Mouse (Mus musculus) embryo, embryonic 10 days (tissue): Measurements from ENCODE around the gene Cdh23.

Experiments
- DNase-seq: peaks from one replicate; pipeline ENCODE4 v3.0.0-alpha.2; 2015; ENCODE audit warnings: low spot score

The Cdh23 gene

GRCm38 (mm10) chr10:60284676-60285111, 411.6 kb downstream of the Cdh23 start:
- no peak for DNase-seq

DNA sequence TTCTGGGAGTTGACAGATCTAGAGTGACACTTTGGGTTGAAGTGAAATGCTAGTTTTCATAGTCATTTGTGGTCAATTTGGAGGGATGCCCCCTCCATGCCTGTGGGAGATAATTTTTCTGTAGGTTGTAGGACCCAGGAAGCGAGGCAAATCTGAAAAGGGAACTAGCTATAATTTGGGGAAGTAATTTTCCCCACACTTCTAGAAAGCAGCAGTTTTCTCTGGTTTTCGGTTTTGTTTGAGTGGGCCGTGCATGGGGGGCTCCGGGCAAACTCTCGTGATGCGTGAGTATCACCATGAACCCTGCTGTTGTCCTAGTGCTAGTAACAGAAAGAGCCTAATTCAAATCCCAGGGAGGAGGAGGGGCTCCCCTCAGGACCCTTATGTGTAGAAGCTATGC, 412.0 kb downstream of the Cdh23 start:
- no peak for DNase-seq

DNA sequence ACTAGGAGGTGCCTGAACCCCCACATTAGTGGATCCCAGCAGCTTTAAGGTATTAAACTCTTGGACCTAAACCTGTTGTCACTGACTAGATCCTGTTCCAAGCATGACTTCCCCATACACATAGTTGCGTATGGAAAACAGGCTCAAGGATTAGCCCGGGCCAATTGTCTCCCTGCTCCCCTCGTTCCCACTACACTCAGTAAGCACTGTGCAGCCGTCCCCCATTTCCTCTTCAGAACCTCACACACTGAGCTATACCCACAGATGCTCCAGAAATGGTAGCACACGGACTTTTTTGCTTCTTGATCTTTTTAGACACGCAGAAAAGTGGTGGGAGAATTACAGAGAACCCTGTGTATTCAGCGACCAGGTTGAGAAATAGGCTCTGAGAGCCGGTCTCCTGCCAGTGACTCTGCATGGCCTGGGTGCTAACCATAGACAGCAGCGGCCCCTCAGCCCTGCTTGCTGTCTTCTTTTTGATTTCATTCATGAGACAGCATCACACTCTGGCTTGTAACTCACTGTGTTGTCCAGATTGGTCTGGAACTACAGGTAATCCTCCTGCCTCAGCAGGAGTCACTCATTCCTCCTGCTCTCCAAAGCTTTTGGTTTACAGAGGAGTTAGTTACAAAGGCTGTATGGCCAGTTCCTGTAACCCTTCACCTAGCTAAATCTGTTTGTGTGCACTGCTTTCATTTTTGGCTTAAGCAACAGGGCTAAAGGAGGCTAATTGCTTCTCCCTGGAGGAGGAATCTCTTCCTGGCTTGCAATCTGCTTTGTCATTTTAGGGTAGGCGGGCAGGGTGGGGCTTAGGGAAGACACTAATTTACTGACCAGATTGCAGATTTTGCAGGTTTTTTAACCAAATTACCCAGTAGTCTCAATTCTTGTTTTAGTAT, 413.9 kb downstream of the Cdh23 start:
- no peak for DNase-seq

DNA sequence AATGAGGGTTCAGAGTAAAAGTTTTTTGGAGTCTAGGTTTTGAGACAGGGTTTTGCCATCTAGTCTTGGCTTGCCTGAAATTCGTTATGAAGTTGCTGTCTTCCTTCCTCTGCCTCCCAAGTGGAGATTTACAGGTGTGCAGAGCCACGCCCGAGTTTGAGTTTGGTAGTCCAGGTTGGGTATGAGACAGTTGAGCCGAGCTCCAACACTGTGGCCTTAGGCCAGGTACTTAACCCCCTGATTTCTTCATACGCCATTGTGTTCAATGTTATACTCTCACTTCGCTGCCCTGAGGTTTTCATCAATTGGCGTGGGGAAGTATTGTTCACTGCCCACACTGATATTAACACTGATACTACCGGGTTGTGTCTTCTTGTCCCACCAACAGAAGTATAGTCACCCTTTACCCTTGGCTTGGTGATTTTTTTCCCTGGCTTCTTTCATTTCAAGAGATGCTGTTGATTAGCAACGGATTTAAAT, 414.7 kb downstream of the Cdh23 start:
- no peak for DNase-seq

DNA sequence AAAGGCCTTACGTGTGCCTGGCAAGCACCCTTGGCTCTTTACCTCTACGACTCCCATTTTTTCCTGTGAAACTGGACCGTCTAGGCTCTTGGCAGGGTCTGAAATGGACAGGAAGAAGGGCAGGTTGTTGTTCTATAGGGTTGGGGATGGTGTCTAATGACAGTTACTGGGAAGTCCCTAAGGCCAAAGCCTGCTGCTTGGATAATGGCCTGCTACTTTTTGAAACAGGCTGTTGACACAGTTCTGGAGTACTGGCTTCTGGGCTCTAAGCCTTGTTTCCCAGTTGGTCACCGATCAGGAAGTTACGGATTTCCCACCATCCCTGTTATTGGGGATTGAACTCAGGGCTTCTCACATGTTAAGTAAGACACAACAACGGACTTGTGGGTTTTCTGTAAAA, 415.9 kb downstream of the Cdh23 start:
- no peak for DNase-seq

- DNase-seq, result no peak
These were observed 416.4 kb downstream of the Cdh23 start for GRCm38 (mm10) chr10:60279941-60280301.

DNA sequence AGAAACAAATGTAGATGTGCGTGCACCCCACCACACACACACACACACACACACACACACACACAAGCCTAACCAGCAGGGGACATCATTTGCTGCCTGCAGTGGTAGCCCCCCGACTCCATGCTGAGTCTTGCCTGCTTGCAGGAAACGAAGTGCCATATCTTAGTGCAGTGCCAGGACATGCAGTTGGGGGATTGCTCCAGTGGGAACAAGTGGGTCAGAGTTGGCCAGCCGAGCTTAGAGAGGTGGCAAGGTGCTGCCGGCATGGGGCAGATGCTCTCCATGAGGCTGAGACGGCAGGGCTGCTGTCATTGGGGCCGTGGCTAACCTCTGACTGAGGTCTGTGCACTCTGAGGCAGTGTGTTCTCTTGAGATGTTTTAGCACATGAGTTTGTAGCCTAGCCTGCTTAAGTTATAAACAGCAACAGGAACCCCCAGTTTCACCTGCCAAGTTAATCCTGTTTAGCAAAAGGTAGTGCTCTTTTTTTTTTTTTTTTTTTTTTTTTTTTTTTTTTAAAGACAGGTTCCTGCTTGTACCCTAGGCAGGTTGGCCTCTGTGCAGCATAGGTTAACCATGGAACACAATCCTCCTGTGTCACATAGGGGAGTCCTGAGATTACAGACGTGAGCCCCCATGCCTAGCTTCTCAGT, 416.9 kb downstream of the Cdh23 start:
- no peak for DNase-seq

DNA sequence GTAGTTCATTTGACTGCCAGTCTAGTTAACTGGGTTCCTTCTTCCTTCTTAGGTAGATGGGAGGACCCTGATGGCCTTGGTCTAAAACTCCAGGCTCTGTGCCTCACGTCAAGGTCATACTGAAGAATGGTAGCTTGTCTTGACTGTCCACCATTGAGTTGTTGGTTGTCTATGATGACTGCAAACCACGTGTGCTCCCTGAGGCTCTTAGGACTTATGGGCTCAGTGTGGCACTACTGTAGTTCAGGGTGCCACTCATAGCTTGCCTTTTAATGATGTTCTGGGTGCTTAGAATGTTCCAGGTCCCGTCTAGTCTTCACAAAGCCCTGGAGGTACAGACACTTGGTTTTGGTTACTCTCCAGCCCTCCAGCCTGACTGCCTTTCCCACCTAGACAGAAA, 417.5 kb downstream of the Cdh23 start:
- DNase-seq, result no peak

DNA sequence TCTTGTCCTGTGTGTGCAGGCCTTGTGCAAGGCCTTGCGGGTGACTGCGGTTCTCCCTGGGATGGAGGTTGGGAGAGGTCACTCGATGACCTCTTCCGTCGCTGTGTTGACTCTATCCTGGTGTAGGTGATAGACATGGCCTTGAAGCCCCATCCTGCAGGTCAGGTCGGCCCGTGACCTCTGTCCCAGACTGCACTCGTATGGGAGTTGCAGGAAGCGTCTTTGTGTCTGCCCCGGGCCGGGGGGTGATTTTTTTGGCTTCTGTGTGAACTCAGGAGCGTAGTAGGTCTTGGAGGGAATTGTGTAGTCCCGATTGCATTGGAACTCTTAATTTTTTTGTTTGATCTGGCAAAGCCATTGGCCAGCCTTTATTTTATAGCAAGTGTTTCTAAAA, 418.3 kb downstream of the Cdh23 start:
- no peak for DNase-seq

DNA sequence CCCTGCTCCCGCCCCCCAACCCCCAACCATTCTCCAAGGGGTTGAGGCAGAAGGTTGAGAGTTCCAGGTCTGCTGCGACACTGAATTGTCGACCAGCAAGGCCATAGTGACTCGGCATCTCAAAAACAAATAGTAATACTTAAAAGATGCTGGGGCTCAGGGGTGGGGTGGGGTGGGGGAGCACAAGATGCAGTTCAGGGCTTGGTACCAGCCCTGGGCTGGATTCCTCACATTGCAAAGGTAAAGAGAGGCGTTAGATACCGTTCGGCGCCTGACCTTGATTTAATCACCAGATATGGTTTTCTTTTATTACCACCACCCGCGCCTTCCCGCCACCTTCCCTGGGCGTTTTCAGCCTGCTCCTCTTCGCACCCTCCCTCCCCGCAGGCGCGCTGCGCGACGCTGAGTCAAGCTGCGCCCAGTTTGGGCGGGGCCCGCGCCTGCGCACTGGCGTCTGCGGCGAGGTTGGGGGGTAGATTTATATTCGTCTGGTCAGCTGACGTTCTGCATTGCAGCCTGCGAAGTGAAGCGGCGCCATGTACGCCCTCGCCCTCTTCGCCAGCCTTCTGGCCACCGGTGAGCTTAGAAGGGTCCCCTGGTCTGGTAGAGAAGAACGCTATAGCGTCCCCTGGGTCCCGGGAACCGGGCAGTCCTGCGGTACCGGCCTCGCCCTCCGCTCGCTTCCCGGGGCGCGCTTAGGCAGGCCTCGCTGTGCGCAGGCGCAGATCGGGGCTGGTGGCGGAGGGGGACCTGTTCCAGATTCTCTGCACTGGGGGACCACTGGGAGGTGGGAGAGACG, 418.9 kb downstream of the Cdh23 start, which contains the start of gene Psap:
Psap (plus strand) TSS at position 421 of the 799 bp plus-strand sequence.
- DNase-seq, result peak; percentile 92

- no peak for DNase-seq
These were observed 422.9 kb downstream of the Cdh23 start for GRCm38 (mm10) chr10:60273382-60273781.

DNA sequence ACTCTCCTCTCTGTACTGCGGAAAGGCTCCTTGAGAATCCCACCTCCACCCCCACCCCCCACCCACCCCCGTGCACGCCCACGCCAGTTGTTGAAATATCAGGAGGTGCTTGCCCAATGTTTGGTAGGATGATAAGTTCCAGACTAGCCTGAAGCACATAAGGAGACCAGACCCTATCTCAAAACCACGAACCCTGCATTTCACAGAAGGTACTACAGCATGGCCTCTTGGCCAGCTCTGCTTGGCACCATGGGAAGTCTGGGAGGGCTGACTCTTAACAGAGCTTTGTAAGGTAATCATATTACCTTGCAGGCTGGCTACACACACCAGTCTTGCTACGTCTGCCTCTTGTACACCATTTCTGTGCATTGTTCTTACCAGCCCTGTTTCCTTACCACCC, 424.0 kb downstream of the Cdh23 start:
- DNase-seq, result no peak

DNA sequence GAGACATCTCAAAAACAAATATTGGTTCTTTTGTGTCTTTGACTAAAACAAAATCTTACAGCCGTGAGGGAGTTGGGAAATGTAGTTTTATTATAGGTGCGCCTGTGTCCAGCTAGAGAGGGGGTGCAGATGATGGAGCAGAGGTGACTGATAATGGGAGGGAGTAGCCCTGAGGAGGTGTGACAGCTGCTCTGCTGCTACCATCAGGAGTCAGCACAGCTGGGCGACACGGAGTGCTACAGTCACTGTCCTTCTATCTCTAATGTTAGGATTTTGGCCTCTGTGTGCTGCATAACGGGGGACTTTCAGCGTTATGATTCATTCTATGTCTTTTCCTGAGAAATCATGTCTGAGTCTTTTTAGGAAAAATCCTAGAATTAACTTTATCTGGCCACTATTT, 425.3 kb downstream of the Cdh23 start:
- no peak for DNase-seq

- DNase-seq, result no peak
These were observed 426.9 kb downstream of the Cdh23 start for GRCm38 (mm10) chr10:60269141-60270064.

- no peak for DNase-seq
These were observed 427.6 kb downstream of the Cdh23 start for GRCm38 (mm10) chr10:60268738-60269137.

- no peak for DNase-seq
These were observed 429.4 kb downstream of the Cdh23 start for GRCm38 (mm10) chr10:60266842-60267401.

DNA sequence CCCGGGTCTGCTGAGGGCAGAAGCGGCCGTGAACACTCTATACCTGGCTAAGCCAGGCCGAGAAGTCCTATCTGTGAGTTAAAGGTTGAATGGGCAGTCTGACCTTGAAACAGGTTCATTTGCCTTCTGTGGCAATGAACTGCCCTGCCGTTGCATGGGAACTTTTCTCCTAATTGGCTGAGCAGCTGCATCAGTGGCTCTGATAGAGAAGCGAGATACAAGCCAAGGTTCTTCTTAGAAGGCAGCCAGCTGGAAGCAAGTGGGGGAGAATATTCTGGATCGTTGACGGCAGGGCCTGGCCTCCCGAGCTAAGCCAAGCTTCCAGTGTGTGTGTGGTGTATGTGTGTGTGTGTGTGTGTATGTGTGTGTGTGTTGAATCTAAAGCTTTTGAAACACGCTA, 431.0 kb downstream of the Cdh23 start:
- no peak for DNase-seq

GRCm38 (mm10) chr10:60263351-60263750, 432.9 kb downstream of the Cdh23 start:
- DNase-seq, result no peak

- DNase-seq, result no peak
These were observed 433.9 kb downstream of the Cdh23 start for GRCm38 (mm10) chr10:60262386-60262785.

GRCm38 (mm10) chr10:60261530-60261929, 434.8 kb downstream of the Cdh23 start:
- DNase-seq, result no peak
